Mouse (Mus musculus) CD4-positive, CD25-positive, alpha-beta regulatory T cell, adult 2 months (primary cell): ENCODE measurements around the gene Gdf7.

Experiments
- DNase-seq: peaks from one replicate; pipeline ENCODE4 v3.0.0-alpha.2; 2012; ENCODE audit warnings: low read depth, low spot score

Gene Gdf7

GRCm38 (mm10) chr12:8298361-8299142, 3.2 kb downstream of the Gdf7 start:
- no peak for DNase-seq

GRCm38 (mm10) chr12:8297586-8298214, 4.1 kb downstream of the Gdf7 start:
- no peak for DNase-seq

- DNase-seq, result no peak
These were observed 5.6 kb downstream of the Gdf7 start for GRCm38 (mm10) chr12:8296154-8296553.

GRCm38 (mm10) chr12:8295307-8295913, 6.3 kb downstream of the Gdf7 start:
- no peak for DNase-seq

- DNase-seq, result no peak
These were observed 10.4 kb downstream of the Gdf7 start for GRCm38 (mm10) chr12:8291157-8291853.

- DNase-seq, result no peak
These were observed 12.3 kb downstream of the Gdf7 start for GRCm38 (mm10) chr12:8289499-8289898.

- no peak for DNase-seq
These were observed 12.7 kb downstream of the Gdf7 start for GRCm38 (mm10) chr12:8289099-8289498.

GRCm38 (mm10) chr12:8287970-8288369, 13.8 kb downstream of the Gdf7 start:
- DNase-seq, result peak; percentile 21

- no peak for DNase-seq
These were observed 20.3 kb downstream of the Gdf7 start for GRCm38 (mm10) chr12:8281225-8282017.

GRCm38 (mm10) chr12:8275424-8275823, 26.3 kb downstream of the Gdf7 start:
- DNase-seq, result no peak

GRCm38 (mm10) chr12:8273471-8274171, 28.1 kb downstream of the Gdf7 start:
- DNase-seq, result no peak

- no peak for DNase-seq
These were observed 30.3 kb downstream of the Gdf7 start for GRCm38 (mm10) chr12:8271405-8271804.

GRCm38 (mm10) chr12:8269627-8270026, 32.1 kb downstream of the Gdf7 start:
- DNase-seq, result no peak

GRCm38 (mm10) chr12:8266311-8266710, 35.4 kb downstream of the Gdf7 start:
- DNase-seq, result no peak

- no peak for DNase-seq
These were observed 41.5 kb downstream of the Gdf7 start for GRCm38 (mm10) chr12:8260297-8260696.
